11 mouse cellular contexts compared by ENCODE assay signal in the genomic region with DNA sequence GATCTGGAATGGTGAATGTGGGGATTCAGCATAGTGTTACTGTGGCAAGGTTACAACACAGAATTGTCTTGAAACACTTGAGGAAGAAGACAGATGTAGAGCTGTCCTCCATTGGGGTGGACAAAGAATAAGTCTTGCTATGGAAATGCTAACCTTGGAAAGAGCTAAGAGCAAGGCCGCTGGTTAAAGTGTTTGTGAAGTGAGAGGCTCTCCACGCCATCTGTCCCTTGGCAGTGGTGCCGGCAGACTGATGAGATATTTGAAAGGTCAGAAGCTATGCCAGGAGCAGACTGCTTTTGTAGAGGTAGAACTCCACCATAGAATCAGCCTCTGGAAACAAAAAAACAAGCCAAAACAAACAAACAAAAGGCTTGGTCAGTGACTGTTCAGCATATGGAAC. TPM values are rescaled to one million over a fixed set of nuclear protein-coding genes. Genes with fewer than 3 reads are reported as not detected.
A peak's percentile ranks its signal among the peaks of the same experiment; 100 is the strongest.
DNase-seq lines count a peak whose midpoint lies in the region; ATAC-seq lines count a peak whose summit lies in the region.
"Had no signal": no experiment of that assay in that cellular context is flagged by ENCODE, and none has a peak within 500 bp of the region (broad histone marks: within the 10 kb centered on the region; RNA-seq: fewer than 3 reads in every experiment).

No protein-coding gene starts in this region.

- H3K9ac ChIP-seq in liver, embryonic 13.5 days, result no peak overlapping the region
- H3K9ac ChIP-seq in liver, embryonic 12.5 days, result no peak overlapping the region
- H3K9ac ChIP-seq: hindbrain, embryonic 14.5 days; limb, embryonic 12.5 days had no signal

- H3K4me1 ChIP-seq in liver, embryonic 13.5 days (replicated peaks), result peaks cover 37% of the 10 kb centered on the region
- peaks cover 40% of the 10 kb centered on the region for H3K4me1 ChIP-seq in liver, embryonic 12.5 days
- H3K4me1 ChIP-seq: limb, embryonic 12.5 days had no signal

- WGBS in liver, embryonic 13.5 days (ENCODE audit: insufficient replicate concordance), result 86% methylated on average over 3 of the region's 3 CpGs
- 77% methylated on average over 3 of the region's 3 CpGs for WGBS in liver, embryonic 12.5 days (ENCODE audit: insufficient replicate concordance)

- no peaks in the 10 kb centered on the region for H3K27me3 ChIP-seq in liver, embryonic 13.5 days
- no peaks in the 10 kb centered on the region for H3K27me3 ChIP-seq in liver, embryonic 12.5 days (replicated peaks)
- H3K27me3 ChIP-seq: limb, embryonic 12.5 days; Patski had no signal

- no peak for ATAC-seq in liver, embryonic 13.5 days (ENCODE audit: low read depth)
- no peak for ATAC-seq in liver, embryonic 12.5 days
- ATAC-seq in cerebellum, adult (ENCODE audit: insufficient number of reproducible peaks, low FRiP score, low TSS enrichment), result peak; percentile 83
- ATAC-seq: Patski had no signal

- peaks cover 30% of the 10 kb centered on the region for H3K36me3 ChIP-seq in liver, embryonic 13.5 days
- H3K36me3 ChIP-seq in liver, embryonic 12.5 days, result peaks cover 52% of the 10 kb centered on the region

- H3K27ac ChIP-seq in liver, embryonic 13.5 days, result 0 out of 2 replicates have a peak overlapping the region, but pooled peaks have one; percentile 7
- no peak overlapping the region for H3K27ac ChIP-seq in liver, embryonic 12.5 days
- H3K27ac ChIP-seq: embryonic facial prominence, embryonic 10.5 days; hindbrain, embryonic 14.5 days; limb, embryonic 12.5 days had no signal

- no peak for DNase-seq in liver, embryonic 13.5 days
- peak; percentile 24 for DNase-seq in fibroblast of lung, adult 2 months (ENCODE audit: low read depth)
- DNase-seq in lung, postnatal 10 days, result peak; percentile 25
- DNase-seq in spleen, adult 18-20 months, result no peak
- no peak for DNase-seq in retina, embryonic 14.5 days (ENCODE audit: low spot score)

- H3K4me3 ChIP-seq in liver, embryonic 13.5 days (replicated peaks), result no peak overlapping the region
- no peak overlapping the region for H3K4me3 ChIP-seq in liver, embryonic 12.5 days
- H3K4me3 ChIP-seq: embryonic facial prominence, embryonic 10.5 days; limb, embryonic 12.5 days had no signal

- H3K4me2 ChIP-seq in liver, embryonic 13.5 days, result no peak overlapping the region
- no peak overlapping the region for H3K4me2 ChIP-seq in liver, embryonic 12.5 days
- H3K4me2 ChIP-seq: hindbrain, embryonic 14.5 days; limb, embryonic 12.5 days had no signal

- H3K9me3 ChIP-seq in liver, embryonic 13.5 days (replicated peaks), result no peaks in the 10 kb centered on the region
- H3K9me3 ChIP-seq in liver, embryonic 12.5 days (replicated peaks), result no peaks in the 10 kb centered on the region
- H3K9me3 ChIP-seq: embryonic facial prominence, embryonic 10.5 days; limb, embryonic 12.5 days had no signal

RNA-seq across cellular contexts. Expression of a gene that starts 50.1 kb away (rescaled TPM):
- polyA plus RNA-seq in liver, embryonic 13.5 days (2015; fragmentation: Nextera tagmentation; extraction: Ambion mirVana), result 20.4 and 27.8 TPM in 2 replicates
- polyA plus RNA-seq in liver, embryonic 12.5 days (2016; fragmentation: Nextera tagmentation; extraction: Ambion mirVana), result 32.1 and 33.2 TPM in 2 replicates

Comparison
In these comparisons a context has a peak if more than half of its experiments do, and no peak if none do; other contexts are left out.
1. DNase-seq: peak in fibroblast of lung, adult 2 months (single experiment) and lung, postnatal 10 days (single experiment); none in liver, embryonic 13.5 days (single experiment), spleen, adult 18-20 months (0 of 2) and retina, embryonic 14.5 days (single experiment).